Mouse (Mus musculus) frontal cortex, postnatal 10 days (tissue): ENCODE data around the gene Adam21.
"Not testable (repeated sequence)": the region's sequence is repeated elsewhere in the genome, so short reads cannot be mapped to it uniquely, and the experiment has no call there.

Experiments used
- DNase-seq, 2 experiments: peaks; one replicate each; pipeline ENCODE4 v3.0.0; 2022; ENCODE audit warnings: low spot score in 2 of 2, mixed read lengths in 1 of 2

Adam21 gene

DNA sequence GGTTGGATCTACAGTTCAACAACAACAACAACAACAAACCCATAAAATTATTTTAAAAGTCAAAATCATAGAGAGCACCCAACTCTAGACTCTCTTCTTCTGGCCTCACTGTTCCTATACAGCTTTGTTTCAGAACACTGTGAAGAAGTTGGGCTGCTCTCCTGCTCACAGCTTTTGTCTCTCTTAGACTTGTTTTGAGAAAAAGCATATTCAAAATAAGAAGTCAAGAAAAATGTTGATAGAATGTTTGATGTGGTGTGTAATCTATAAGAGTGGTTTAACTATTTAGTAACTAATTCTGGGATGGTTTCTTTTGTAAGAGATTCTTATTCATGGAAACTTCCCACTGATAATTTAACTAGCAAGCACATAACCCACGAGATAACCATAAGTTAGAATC is at the start of gene Adam21:
Gene Adam21 (minus strand): TSS at position 101 of the 400 bp plus-strand sequence.
- no peak for DNase-seq

DNA sequence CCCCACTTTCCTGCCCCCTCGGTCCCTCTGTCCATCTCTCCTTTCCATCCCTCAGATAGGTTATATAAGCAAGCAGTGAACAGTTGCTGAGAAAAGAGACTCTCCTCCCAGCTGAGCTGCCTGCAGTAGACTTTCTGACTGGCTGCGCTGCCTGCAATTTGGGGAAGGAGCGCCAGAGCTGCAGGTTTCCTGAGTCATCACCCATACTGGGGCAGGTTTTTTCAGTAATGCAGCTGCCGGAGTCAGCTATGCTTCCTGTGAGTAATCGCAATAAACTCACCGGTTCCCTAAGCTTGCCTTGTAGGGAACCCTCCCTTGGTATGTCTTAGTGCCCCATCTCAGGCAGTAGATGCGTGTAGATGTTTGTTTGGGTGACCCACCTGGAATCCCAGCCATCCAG is 48.7 kb upstream of the Adam21 start:
- no peak for DNase-seq

GRCm38 (mm10) chr12:81615807-81616206 is 47.5 kb upstream of the Adam21 start:
- no peak for DNase-seq

DNA sequence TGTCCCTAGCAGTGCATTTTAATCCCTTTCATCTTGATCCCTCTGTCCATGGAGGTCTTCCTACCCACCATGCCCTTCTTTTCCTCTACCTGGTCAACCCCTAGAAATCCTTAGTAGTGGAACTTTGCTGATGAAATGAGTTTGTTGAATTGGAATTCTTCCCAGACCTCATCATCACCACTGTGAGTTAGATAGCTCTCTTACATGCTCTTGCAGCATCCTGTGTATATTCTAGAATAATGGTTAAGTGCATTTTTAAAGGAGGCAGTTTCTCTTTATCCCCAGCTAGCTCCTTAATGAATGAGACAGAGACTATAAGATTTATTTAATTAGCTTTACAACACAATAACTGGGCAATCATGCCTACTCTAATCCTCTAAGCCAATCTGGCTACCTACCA is 41.2 kb upstream of the Adam21 start:
- no peak for DNase-seq

DNA sequence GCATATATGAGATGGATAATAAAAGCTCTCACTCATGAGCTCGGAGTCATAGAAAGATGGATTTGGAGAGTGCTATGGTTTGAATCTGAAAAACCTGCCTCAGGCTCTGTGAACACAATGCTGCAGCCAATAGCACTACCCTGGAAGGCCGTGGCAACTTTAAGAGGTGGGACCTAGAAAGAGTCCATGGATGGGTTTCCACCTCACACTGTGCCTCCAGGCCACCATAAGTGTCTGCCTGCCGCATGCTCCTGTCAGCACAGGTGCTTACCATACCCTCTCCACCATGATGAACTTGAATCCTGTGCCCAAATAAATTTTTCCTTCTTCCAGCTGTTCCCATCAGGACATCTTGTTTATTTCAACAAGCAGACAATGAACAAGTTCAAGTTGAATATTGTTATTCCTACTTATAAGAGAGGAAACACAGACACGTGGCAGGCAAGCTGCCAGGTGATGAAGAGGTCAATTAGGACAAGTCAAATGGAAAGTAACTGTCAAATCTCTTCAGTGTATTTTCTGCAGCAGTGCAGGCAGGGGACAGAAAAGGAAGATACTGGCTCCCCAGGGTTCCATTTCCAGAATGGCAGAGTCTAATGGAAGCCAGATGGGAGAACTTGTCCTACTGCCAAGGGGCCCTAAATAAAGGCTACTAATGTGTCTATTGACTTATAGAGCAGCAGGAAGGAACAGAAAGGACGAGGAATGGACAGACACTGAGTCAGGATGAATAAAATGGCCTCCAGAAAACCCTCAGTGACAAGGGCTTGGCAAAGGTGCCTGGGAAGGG is 36.9 kb upstream of the Adam21 start:
- DNase-seq, result no peak

GRCm38 (mm10) chr12:81596547-81597262 is 28.4 kb upstream of the Adam21 start:
- no peak for DNase-seq

GRCm38 (mm10) chr12:81594902-81595671 is 26.8 kb upstream of the Adam21 start, which contains the start of gene Med6:
Gene Med6, minus strand, starts transcription at chr12:81595008.
- peak; percentile 88 to 90 for DNase-seq

DNA sequence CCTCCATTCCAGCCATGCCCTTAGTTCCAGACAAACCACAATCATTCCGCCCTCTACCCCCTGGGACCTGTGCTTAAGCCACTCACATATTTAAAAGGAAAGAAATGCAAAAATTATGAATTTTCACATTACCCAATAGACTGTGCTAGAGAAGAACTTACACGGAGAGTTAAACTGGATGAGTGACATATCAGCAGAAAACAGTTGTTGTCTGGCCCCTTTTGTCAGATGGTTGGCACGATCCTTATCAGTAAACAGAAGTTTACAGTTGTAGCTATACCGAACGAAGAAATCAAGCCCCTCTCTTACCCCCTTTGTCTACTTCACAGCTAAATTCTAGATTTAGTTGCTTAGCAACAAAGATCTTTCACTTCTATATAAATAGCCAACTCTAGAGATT is 343 bp downstream of the Adam21 start:
- DNase-seq, result no peak

- DNase-seq, result no peak
Observed at GRCm38 (mm10) chr12:81564173-81564572, 4.1 kb downstream of the Adam21 start.

DNA sequence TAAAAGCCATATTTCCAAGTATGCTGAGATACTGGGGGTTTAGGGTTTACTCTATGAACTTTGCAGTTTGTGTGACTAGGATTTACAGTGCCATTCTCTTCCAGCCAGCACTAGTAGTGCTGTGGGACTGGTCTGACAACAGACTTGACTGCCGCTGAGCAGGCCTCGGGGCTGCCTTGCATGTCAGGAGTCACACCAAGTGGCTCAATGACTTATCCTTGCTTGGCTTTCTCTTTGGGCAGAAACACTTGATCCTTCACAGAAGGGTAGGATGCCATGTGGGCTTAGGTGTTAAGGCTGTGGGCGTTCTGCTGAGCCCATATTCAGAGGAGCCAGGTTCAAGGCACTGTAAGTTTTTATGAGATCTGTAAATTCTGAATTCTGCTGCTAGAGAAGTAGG is 19.0 kb downstream of the Adam21 start:
- no peak for DNase-seq

DNA sequence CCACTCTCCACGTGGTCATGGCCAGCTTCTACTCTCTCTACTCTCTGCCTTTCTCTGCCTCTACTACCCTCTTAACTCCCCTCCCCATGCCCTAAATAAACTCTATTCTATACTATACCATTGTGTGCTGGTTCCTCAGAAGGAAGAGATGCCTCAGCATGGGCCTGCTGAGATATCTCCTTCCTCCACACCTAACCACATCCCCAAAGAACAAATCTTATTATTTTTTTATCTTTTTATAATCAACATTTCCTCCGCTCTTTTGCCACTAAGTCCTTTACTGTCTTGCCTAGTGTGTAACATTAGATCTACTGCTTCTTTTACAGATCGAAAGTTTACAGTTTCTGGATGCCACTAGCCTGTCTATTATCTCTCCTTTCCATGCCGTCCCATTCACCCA is 21.1 kb downstream of the Adam21 start:
- no peak for DNase-seq

- DNase-seq, result no peak
Observed at GRCm38 (mm10) chr12:81533029-81533419, 35.2 kb downstream of the Adam21 start.

DNA sequence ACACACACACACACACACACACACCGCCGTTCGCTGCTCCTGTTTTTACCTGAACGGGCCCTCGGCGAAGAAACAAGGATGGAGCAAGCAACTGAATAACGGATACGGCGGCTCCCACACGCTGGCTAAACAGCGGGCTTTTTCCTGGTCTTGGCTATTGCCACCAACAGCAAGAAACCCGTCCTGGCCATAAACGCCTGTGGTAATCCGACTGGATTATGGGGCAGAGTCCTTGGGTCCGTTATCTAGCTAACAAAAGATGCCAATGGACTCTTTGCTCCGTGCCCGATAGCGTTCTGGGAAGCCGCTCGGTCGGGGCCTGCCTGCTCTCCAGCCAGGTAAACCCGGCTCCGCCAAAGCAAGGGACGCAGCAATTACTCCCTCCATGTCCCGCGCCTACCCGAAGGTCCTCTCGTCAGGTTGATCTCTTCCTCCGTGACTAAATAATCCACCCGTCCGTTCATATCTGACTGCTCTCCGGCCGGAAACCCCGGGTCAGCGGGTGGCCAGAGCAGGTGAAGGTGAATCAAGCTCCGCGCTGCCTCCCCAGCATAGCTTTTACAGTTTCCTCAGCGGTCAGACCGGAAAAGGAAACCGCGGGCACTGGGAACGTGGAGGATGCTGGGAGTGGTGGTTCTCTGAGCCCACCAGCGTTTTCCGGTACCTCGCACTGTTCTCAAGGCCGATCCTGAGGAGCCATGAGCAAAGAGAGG is 35.8 kb downstream of the Adam21 start, which contains the start of the genes Gm20498 and Synj2bp:
Gene Gm20498 (minus strand): TSS at position 590 of the 713 bp plus-strand sequence.
Gene Synj2bp (minus strand): TSS at position 596 of the 713 bp plus-strand sequence.
- peak; percentile 66 to 83 for DNase-seq

DNA sequence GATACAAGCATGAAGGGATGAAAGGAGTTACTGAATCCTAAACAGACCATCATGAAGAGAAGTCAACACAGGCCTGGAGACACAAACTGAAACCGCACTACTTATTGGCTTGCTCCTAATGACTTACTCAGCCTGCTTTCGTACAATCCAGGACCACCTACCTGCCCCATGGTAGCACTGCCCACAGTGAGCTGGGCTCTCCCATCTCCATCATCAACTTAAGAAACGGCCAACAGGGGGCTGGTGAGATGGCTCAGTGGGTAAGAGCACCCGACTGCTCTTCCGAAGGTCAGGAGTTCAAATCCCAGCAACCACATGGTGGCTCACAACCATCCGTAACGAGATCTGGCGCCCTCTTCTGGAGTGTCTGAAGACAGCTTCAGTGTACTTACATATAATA is 37.7 kb downstream of the Adam21 start:
- not testable (repeated sequence) for DNase-seq
